Mouse (Mus musculus): ENCODE measurements around the gene Ruvbl1.

DNA sequence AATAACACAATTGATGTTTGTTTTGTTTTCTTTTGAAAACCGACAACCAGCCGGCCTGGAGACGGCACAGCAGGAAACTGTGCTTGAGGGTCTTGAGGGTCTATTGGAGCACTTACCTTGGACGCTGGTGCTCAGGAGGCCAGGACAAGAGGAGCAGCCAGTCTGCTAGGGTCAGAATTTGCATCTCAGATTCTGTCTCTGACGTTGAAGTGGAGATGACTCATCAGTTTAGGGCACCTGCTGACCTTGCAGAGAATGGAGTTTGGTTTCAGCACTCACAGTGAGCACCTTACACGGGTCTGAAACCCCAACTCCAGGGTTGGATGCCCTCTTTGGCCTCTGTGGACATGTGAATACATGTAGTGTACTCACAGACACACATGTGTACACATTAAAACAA, 4.7 kb downstream of the Ruvbl1 start:
- TF ChIP-seq CTCF (IDR thresholded peaks at IDR 0.05; ENCODE audit: borderline replicate concordance, insufficient read depth, low read depth, low read length) (no peak), POLR2A (IDR thresholded peaks at IDR 0.05; ENCODE audit: borderline replicate concordance, insufficient read depth, low read length) (no peak)

Measured in cerebellum, adult 2 months (tissue).